In genomic region chr19:12540727-12541126, GRCm38 (mm10) we compare ENCODE assay signal across 30 mouse cellular contexts. TPM values are rescaled to one million over a fixed set of nuclear protein-coding genes. Genes with fewer than 3 reads are reported as not detected.
"Had no signal": no experiment of that assay in that cellular context is flagged by ENCODE, and none has a peak within 500 bp of the region (broad histone marks: within the 10 kb centered on the region; RNA-seq: fewer than 3 reads in every experiment).

No protein-coding gene starts in this region.

- H3K4me2 ChIP-seq: intestine, embryonic 15.5 days; kidney, embryonic 15.5 days; limb, embryonic 12.5 days; limb, embryonic 15.5 days; liver, embryonic 11.5 days; liver, embryonic 15.5 days; lung, embryonic 15.5 days; midbrain, embryonic 11.5 days; midbrain, embryonic 15.5 days; neural tube, embryonic 12.5 days; neural tube, embryonic 15.5 days had no signal

- DNase-seq: kidney, adult 11 months; kidney, adult 8-10 months; kidney, postnatal 10 days; kidney, postnatal 36 days; layer of hippocampus, postnatal 36 days; left cerebral cortex, postnatal 4 days; lung, adult 18-20 months; lung, postnatal 10 days; lung, postnatal 36 days; right cerebral cortex, adult 18-20 months; right cerebral cortex, postnatal 14 days; right cerebral cortex, postnatal 4 days; spleen, adult 18-20 months; thymus, adult 18-20 months; thymus, postnatal 14 days had no signal

- H3K9ac ChIP-seq: intestine, embryonic 15.5 days; kidney, embryonic 15.5 days; limb, embryonic 12.5 days; limb, embryonic 15.5 days; liver, embryonic 15.5 days; lung, embryonic 15.5 days; midbrain, embryonic 15.5 days; neural tube, embryonic 12.5 days; neural tube, embryonic 15.5 days had no signal

- ATAC-seq: intestine, embryonic 15.5 days; midbrain, embryonic 15.5 days had no signal

- H3K4me3 ChIP-seq: intestine, embryonic 15.5 days; kidney, embryonic 15.5 days; left cerebral cortex, adult 2 months; limb, embryonic 12.5 days; limb, embryonic 15.5 days; liver, embryonic 15.5 days; lung, embryonic 15.5 days; midbrain, embryonic 15.5 days; neural tube, embryonic 12.5 days; neural tube, embryonic 15.5 days had no signal

- H3K27ac ChIP-seq: intestine, embryonic 15.5 days; kidney, embryonic 15.5 days; left cerebral cortex, adult 2 months; limb, embryonic 12.5 days; limb, embryonic 15.5 days; liver, embryonic 15.5 days; lung, embryonic 15.5 days; midbrain, embryonic 15.5 days; neural tube, embryonic 12.5 days; neural tube, embryonic 15.5 days had no signal

- H3K36me3 ChIP-seq: intestine, embryonic 15.5 days; kidney, embryonic 15.5 days; limb, embryonic 12.5 days; limb, embryonic 15.5 days; liver, embryonic 15.5 days; lung, embryonic 15.5 days; midbrain, embryonic 15.5 days; neural tube, embryonic 12.5 days; neural tube, embryonic 15.5 days had no signal

- H3K27me3 ChIP-seq: intestine, embryonic 15.5 days; kidney, embryonic 15.5 days; limb, embryonic 12.5 days; limb, embryonic 15.5 days; liver, embryonic 15.5 days; lung, embryonic 15.5 days; midbrain, embryonic 15.5 days; neural tube, embryonic 12.5 days; neural tube, embryonic 15.5 days had no signal

- H3K4me1 ChIP-seq: intestine, embryonic 15.5 days; kidney, embryonic 15.5 days; limb, embryonic 12.5 days; limb, embryonic 15.5 days; liver, embryonic 15.5 days; lung, embryonic 15.5 days; midbrain, embryonic 15.5 days; neural tube, embryonic 12.5 days; neural tube, embryonic 15.5 days had no signal

- H3K9me3 ChIP-seq: intestine, embryonic 15.5 days; kidney, embryonic 15.5 days; limb, embryonic 12.5 days; limb, embryonic 15.5 days; liver, embryonic 15.5 days; lung, embryonic 15.5 days; midbrain, embryonic 15.5 days; neural tube, embryonic 12.5 days; neural tube, embryonic 15.5 days had no signal

RNA-seq across cellular contexts. Expression of gene Dtx4, which starts 39.5 kb away (rescaled TPM):
- total RNA-seq: megakaryocyte-erythroid progenitor cell, adult 5-6 weeks had no signal

RNA-seq across cellular contexts. Expression of gene Gm4952, which starts 59.0 kb away (rescaled TPM):
- total RNA-seq: layer of hippocampus, adult 8-10 months; layer of hippocampus, postnatal 36 days; megakaryocyte-erythroid progenitor cell, adult 5-6 weeks had no signal
- polyA plus RNA-seq: limb, embryonic 12.5 days; limb, embryonic 15.5 days; midbrain, embryonic 11.5 days; neural tube, embryonic 12.5 days; testis, adult 2 months had no signal
